In genomic region chr11:100527458-100528374, GRCm38 (mm10) we compare ENCODE assay signal across 8 mouse cellular contexts. TPM values are rescaled to one million over a fixed set of nuclear protein-coding genes. Genes with fewer than 3 reads are reported as not detected.
DNase-seq lines count a peak whose midpoint lies in the region; ATAC-seq and TF ChIP-seq lines count a peak whose summit lies in the region.

Gene Acly (minus strand): TSS chr11:100528000.

- no peaks in the 10 kb centered on the region for H3K27me3 ChIP-seq in hindbrain, embryonic 10.5 days (ENCODE audit: insufficient read depth, poor library complexity, severe bottlenecking)
- no peaks in the 10 kb centered on the region for H3K27me3 ChIP-seq in lung, postnatal 0 days (replicated peaks; ENCODE audit: insufficient read depth, low read length)

- no peak for TF ChIP-seq CTCF in lung, postnatal 0 days (IDR thresholded peaks at IDR 0.05)

- TF ChIP-seq EP300 in lung, postnatal 0 days (IDR thresholded peaks at IDR 0.05): no peak

- H3K36me3 ChIP-seq in hindbrain, embryonic 10.5 days: peaks cover 25% of the 10 kb centered on the region
- peaks cover 10% of the 10 kb centered on the region; the same call in 1 of the 2 replicates for H3K36me3 ChIP-seq in lung, postnatal 0 days (ENCODE audit: insufficient read depth, low read length)

- WGBS in hindbrain, embryonic 10.5 days: under 1% methylated on average over 54 of the region's 54 CpGs
- under 1% methylated on average over 48 of the region's 54 CpGs for WGBS in lung, postnatal 0 days

- peak within 1 kb of the TSS; percentile 74 for H3K9ac ChIP-seq in lung, postnatal 0 days (replicated peaks; ENCODE audit: low read depth)

- ATAC-seq in frontal cortex, adult (ENCODE audit: low TSS enrichment): peak; percentile 94
- ATAC-seq in lung, postnatal 0 days: peak; percentile 99

- peak; percentile 99 for DNase-seq in MN1 (ENCODE audit: low spot score)
- peak; percentile 99 for DNase-seq in cerebellum, adult 9-10 months
- peak; percentile 99 for DNase-seq in hindbrain, embryonic 10.5 days (ENCODE audit: low spot score)
- peak; percentile 100 for DNase-seq in layer of hippocampus, adult 9-11 months
- peak; percentile 100 for DNase-seq in lung, postnatal 0 days (ENCODE audit: low spot score)
- peak; percentile 95 for DNase-seq in ovary, postnatal 14 days (ENCODE audit: low spot score)
- DNase-seq in thymus, postnatal 14 days: peak; percentile 100

- no peaks in the 10 kb centered on the region for H3K9me3 ChIP-seq in hindbrain, embryonic 10.5 days
- H3K9me3 ChIP-seq in lung, postnatal 0 days (ENCODE audit: low read length): no peaks in the 10 kb centered on the region

- H3K4me2 ChIP-seq in lung, postnatal 0 days (replicated peaks; ENCODE audit: low read depth, low read length): peak within 1 kb of the TSS; percentile 71

- H3K4me1 ChIP-seq in hindbrain, embryonic 10.5 days (replicated peaks): peaks cover 43% of the 10 kb centered on the region
- no peaks in the 10 kb centered on the region; the same call in 1 of the 2 replicates for H3K4me1 ChIP-seq in lung, postnatal 0 days (ENCODE audit: insufficient read depth, low read depth, low read length)

- peak within 1 kb of the TSS; percentile 95 for H3K27ac ChIP-seq in hindbrain, embryonic 10.5 days
- H3K27ac ChIP-seq in lung, postnatal 0 days (ENCODE audit: low read length): peak within 1 kb of the TSS; percentile 85

- peak within 1 kb of the TSS; percentile 86 for H3K4me3 ChIP-seq in hindbrain, embryonic 10.5 days
- H3K4me3 ChIP-seq in lung, postnatal 0 days (ENCODE audit: low read depth, low read length): peak within 1 kb of the TSS; percentile 89

RNA-seq across cellular contexts. Expression of gene Acly, which starts in this region (rescaled TPM):
- polyA plus RNA-seq in hindbrain, embryonic 10.5 days (2016; fragmentation: Nextera tagmentation; extraction: Ambion mirVana): 356 and 388 TPM in 2 replicates
- 85.7 and 92.9 TPM in 2 replicates for polyA plus RNA-seq in lung, postnatal 0 days (2015; fragmentation: Nextera tagmentation; extraction: Ambion mirVana)

Comparison
In these comparisons a context has a peak if more than half of its experiments do, and no peak if none do; other contexts are left out.
1. Peak in every context shown above with its lines: DNase-seq, ATAC-seq, H3K4me3 ChIP-seq and H3K27ac ChIP-seq.